Mouse (Mus musculus) cerebellum, adult 9-10 months (tissue): ENCODE results near the gene Lhx9.
A peak's percentile ranks its signal among the peaks of the same experiment; 100 is the strongest.

Experiments used
- DNase-seq: peaks from one replicate; pipeline ENCODE4 v3.0.0; 2022

The Lhx9 gene

DNA sequence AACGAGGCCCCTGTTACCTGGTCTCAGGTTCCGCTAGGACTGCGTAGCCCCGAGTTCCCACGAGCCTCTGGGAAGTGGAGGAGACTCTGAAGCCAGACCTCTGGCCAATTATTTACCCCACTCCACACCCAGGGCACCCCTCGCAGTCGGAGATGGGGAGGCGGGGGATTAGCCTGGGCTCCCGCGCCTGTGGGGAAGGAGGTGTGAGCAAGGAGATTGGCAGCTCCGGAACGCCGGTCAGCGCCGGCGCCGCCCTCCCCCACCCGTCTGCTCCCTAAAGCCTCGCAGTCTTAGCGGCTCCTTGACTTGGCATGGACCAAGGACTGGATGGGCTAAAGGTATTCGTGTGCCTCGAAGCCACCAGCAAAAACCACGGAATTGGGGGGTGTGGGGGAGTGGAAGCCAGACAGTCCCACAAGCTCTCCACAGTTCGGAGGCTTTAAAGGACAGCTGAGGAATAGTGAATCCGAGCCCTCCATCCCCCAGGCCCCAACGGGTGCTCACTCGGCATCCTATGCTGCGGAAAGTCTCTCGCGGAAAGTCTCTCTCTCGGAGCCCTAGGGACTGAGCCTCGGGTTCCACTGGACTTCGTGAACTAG lies at the start of gene Lhx9:
Lhx9 (minus strand) TSS at position 67 of the 599 bp plus-strand sequence.
- no peak for DNase-seq

DNA sequence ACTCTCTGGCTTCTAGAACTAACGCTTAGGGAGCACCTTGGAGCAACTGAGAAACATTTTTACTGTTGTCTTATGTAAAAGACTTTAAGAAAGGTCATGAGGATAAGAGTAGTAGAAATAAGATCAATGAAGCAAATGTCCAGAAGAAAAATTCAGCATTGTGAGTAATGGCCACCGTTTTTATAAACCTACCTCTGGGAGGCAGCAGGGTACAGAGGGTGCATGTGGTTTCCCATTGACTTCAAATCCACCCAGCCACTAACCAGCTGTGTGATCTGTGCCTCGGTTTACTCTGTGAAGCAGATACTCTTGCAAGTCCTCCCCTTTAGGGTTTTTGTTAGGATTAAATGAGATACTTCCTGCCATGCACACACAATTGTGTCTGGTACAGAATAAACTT lies 47.7 kb upstream of the Lhx9 start:
- no peak for DNase-seq

DNA sequence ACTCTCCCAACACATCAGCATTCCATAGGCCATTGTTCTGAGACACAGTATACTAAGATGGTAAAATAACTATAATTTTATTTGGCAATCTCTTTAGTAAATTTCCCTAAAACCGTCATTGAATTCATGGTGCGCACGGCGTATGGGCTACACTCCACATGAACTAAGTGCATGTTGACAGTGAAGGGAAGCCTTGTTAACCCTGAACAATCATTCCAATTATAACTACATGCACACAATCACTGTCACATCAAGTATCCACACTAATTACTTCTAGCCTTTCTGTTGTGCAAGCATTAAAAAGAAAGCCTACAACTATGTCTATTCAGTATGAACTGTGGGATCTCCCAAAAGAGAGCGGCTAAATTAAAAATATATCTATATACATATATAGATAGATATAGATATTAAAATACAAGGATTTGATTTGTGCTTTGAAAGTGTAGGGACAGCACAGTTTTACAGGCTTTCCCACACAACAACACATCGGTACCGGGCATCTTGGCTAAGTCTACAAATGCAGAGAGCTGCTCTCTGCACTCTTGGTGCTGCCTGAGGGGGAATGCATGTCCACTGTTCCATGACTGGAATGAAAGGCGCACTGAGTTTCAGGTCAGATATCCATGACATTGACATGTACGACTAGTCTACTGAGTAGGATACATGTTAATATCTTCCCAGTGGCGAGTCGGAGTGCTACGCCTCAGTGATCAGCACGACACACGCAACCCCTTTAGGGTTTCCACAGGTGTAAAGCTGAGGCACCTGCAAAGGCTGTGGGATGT lies 29.3 kb upstream of the Lhx9 start:
- DNase-seq, result no peak

DNA sequence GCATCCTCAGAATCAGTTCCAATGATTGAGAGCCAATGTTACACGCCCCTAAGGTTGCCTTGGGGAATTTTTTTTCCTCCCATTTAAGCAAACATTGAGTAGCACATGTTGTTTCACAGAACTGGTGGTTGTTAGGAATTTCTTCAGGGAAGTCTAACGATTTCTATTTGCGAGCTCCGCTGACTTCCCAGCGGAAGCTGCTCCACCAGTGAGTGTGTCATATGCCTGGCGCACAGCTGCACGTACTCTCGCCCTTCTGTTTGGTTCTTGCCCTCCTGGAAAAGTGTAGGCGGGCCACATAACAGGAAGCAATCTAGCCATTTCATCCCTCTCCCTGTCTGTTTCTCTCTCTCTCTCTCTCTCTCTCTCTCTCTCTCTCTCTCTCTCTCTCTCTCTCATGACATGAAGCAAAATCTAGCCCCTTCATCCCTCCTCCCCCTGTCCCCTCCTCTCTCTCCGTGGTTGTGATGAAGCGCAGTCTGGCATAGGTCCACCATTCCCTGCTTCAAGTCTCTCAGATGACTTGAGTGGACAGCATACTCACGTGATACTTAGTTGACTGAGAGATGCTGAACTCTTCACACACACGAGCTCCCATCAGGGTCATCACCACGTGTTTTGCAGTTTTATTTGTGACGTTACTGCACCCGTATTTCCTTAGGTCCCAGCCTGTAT lies 28.1 kb upstream of the Lhx9 start:
- DNase-seq, result no peak

DNA sequence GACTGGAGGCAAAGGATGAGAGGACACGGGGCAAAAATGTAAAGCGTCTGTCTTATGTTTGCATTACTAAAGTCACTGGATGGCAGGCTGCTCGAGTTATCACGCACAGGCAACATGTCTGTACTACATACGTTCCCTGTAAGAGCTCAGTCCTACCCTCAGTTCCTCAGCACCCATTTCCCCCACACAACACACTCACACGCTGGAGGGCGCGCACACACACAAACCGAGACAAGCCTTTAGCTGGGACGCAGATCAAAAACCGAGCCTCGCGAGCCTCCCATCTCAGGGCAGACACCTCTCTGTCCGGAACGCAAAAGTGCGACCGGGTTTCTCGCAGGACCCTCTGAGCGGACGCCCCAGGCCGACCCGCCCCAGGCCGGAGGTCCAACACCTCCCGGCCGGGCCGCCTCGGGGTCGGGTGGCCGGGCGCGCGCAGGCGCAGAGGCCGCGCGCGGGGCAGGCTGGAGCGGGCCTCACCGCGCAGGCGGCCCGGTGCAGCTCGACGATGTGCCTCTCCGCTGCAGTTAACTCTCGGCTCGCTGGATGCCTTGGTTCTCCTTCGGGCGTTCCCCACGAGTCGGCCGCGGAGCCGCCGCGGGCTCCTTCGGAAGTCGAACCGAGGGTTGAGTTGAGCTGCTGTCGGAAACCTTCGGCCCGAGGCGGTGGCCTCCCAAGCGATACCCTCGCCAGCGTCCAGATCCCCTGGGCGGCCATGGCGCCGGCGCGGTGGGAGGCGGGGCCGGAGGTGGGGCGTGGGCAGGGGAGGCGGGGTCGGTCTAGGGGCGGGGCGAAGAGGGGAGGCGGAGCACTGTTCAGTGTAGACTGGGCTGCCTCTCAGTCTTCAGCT lies 7.9 kb upstream of the Lhx9 start, which contains the start of gene 2310009B15Rik:
2310009B15Rik (minus strand) TSS at position 752 of the 850 bp plus-strand sequence.
- DNase-seq, result peak; percentile 76

DNA sequence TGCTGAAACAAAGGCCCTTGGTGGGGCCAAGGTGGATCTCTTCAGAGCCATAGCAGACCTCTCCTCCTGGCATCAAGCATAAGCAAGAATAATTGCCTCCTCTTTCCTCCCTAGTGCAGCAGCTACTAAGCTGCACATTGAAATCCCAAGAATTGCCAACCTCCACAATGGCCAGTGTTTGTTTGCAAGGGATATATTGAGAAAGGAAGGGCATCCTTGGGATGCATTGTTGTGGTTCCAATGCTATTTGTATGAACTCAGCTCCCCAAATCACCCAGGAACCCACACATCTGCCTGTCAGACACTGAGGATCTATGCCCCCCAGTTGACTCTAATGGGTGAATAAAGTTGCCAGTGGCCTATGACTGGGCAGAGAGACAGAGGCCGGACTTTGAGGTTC lies 2.4 kb upstream of the Lhx9 start:
- no peak for DNase-seq

DNA sequence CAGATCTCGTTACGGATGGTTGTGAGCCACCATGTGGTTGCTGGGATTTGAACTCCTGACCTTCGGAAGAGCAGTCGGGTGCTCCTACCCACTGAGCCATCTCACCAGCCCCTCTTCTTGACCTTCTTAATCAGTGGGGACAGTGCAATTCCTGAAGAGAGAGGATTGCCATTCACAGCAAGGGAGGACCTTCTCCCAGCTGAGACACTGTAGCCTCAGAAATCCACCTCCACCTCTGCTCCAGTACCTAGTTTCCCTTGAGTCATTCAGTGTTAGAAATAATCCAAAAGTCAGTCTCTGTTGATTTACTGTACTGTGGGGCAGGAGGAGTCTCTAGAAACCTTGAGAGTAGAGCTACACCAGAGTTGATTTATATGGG lies 1.8 kb upstream of the Lhx9 start:
- DNase-seq, result no peak

DNA sequence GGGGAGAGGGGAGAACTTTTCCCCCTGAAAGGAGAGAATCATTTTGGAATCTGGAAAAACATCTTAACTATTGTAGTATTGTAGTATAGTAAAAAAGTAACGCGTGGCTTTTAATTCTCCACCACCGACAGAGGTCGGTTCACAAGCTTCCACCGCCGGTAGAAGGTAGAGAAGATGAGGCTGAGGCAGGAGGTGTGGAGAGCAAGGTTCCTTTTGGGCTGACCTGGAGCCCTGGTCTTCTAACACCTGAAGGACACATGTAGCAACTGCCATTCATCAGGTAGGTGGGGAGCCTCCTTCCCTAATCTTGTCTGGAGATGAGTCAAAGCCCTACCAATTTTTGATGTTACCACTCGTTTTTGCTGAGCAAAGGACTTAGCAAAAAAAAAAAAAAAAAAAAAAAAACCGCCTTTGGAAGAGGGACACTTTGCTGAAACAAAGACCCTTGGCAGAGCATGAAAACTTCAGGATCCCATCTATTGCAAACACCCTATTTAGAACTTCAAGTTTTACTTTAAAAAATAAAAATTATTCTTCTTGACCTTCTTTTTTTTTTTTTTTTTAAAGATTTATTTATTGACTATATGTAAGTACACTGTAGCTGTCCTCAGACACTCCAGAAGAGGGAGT lies 1.3 kb upstream of the Lhx9 start:
- no peak for DNase-seq

DNA sequence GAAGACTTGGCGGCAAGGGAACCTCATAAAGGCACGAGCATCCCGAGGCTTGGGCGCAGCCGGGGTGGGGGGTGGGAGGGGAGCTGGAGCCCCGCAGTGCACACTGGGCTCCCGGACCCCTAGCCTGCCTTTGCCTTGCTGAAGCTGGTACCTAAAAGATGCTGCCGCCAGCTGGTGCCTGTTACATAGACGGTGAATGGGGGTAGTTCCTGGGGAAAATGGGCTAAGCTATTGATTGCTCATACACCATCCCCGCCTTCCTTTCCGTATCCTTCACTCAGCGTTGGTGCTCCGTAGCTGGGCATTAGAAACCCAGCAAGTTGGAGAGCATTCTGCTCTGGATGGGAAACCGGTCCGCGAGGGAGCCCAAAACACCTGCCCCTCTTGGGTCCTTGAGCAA lies 351 bp downstream of the Lhx9 start:
- no peak for DNase-seq

DNA sequence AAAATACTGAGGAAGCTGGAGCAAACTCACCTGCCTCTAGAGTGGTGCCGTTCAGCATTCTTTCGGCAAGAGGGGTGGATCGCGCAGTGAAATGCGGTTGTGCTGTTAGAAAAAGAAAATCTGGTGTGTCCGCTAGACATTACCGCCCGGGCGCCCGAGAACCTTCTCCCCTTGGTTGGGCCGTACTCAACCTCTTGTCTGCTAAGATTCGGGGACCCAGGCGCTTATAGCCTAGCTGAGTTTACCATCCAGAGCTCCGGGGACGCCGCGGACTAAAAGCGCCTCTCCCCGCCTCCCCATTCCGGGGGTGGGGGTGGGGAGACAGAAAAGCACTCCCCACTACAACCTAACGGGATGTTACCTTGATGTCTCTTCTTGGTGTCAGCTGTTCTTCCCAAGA lies 1.2 kb downstream of the Lhx9 start:
- DNase-seq, result no peak

DNA sequence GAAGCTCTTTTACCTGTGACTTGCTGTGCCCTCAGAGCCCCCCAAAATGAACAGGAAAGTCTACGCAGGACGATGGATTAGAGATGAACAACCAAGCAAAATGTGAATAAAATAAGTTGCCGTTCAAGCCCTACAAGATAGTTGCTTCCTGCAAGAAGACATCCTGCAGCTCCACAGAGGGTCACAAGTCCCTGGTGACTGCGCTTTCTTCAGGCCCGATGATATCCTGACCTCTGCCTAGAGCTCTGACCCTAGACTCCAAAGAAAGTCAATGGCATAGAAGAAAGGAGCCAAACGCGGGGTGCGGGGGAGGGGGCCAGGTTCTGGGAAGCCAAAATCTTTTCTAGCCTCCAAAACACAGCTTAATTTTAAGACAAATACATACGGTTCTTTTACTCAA lies 1.8 kb downstream of the Lhx9 start:
- DNase-seq, result no peak

DNA sequence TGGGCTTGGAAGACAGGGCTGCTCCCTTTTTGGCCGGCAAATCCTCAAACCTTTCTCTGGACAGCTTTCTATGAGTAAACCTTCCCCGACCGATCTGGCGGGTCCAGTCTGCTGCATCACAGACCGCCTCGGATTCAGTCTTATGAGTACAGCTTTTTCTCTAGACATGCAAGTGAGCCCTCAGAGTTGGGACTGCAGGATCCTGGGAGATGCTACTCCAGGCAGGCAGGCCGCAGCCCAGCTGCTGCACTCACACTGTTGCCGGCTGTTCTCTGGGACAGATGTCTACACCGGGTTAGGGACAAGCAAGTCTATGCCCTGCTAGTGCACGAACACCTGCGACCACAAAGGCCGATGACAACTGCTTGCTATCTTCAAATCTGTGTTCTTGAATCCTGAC lies 2.2 kb downstream of the Lhx9 start:
- DNase-seq, result no peak

DNA sequence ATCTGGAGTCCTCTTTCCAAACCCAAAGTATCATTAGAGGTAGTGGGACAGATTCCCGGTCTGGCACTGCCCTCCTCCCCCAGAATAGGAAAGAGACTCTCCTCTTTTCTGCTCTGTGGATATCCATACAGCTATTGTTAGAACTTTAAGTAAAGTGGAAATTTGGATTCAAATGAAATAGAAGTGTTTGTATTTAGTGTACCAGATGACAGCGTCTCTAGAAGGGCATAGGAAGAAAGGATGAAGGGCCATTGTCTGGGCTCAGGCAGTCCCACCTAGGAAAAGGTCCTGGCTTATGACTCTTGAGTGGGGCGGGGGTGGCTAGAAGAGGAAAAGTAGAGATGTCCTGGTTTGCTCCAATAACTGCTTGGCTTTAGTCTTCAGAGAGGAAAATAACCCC lies 2.9 kb downstream of the Lhx9 start:
- no peak for DNase-seq

DNA sequence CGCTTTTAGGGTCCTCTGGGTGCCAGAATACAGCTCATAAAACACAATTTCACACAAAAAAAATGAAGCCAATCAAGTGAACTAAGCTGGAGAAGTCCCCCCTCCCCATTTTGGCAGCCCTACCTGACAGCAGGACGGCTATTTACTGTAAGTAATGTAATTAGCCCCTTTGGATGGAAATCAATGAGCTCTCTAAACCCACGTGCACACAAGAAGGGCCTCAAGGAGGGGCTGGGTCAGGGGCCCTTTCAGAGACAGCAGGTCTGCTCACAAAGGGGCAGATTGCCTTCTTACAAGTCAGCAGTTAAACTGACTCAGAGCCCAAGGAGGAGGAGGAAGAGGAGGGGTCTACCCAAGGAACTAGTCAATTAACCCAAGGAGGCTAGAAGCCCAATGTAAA lies 4.2 kb downstream of the Lhx9 start:
- DNase-seq, result no peak

DNA sequence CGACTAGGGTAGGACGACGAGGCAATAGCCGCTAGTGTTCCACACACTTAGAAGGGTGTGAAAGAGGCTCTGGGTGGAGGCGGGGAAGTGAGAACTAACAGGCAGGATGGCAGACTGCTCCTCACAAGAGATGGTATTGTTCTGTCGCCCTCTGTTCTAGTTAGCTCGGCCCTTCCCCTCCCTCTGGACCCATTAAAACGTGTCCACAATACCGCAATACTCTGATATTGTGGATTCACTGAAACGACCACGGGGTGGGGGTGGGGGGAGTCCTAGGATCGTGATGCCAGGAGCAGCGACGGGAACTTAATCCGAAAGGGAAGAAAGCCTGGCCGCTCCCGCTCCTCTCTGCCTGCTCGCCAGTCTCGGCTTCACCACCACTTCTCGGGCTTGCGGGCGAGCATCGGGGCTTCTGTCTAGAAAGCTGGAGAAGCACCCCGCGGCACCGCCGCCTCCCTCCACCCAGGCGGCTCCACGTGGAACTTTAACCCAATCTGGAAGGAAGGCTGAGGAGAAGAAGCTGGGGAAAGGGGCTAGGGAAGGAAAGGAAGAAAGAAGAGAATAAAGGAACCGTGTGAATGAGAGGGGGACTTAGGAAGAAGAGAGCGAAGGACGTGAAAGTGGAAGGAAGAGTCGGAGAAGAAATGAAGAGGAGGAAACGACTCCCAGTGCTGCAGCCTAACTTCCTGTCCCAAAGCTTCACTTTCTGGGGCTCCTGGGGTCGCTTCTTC lies 4.9 kb downstream of the Lhx9 start:
- DNase-seq, result no peak

DNA sequence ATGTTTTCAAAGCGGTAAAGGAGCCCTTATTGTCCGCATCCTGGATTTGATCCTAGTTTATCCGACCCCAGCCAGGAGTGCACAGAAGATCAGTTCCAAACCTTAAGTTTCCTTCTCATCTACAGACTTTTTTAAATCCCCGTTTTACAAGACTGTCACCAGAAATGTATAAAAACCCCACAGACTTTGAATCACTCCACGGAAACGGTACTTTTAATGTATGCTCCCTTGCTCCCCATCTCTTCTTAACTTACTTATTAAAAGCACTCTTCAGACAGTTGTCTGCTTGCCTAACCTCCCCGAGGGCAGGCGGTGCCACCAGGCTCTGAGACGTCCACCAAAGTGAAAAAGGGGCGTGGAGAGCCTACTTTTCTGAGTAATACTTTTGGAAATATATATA lies 5.6 kb downstream of the Lhx9 start:
- no peak for DNase-seq

DNA sequence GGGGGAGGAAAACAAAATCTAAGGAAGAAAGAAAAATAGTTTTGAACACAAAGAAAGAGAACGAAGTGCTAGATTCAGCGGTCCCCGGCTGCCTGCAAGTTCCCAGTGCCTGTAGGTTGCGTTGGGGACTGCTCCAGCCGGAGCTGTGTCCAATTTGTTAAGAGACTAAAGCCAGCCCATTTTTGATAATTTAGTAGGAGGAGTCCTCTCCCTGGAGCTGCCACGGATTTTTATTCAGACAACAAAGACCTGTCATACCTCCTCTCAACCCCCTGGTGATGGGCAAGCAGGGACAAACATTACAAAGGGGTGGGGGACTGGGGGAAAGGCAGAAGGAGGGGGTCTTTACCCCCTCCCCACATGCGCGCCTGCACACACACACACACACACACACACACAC lies 6.1 kb downstream of the Lhx9 start:
- DNase-seq, result no peak

DNA sequence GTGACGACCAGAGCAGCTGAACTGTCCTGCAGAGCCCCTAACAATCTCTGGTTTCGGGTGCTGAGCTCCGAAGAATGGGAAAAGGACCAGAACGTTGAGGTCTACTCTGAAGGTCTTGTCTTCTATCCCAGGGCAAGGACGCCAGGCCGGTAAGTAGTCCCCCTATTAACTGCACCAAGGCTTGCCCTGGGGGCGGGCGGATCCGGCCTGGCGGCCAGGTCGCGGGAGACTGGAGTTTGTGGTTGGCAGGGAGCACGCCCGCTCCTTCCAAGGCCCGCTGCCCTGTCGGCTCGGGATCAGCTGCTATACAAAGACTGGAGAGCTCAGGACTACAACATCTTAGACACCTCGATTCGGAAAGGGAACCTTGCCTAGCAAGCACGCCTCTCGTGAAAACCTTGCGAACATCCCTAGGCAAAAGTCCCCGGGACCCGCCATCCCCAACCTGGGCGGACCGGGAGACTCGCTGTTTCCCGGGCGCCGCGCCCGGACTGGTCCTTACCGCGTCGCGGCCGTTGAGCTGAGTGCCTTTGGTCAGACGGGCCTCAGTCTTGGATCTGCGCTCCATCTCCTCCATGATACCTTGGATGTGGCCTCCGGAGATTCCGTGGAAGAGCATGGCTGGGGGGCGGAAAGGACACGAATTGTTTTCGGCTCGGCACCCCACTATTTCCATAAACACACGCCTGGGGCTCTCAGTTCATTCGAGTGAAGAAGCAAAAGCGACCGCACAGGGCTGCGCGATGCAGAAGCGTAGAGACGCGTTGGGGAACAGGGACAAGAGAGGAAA lies 6.9 kb downstream of the Lhx9 start:
- DNase-seq, result no peak

DNA sequence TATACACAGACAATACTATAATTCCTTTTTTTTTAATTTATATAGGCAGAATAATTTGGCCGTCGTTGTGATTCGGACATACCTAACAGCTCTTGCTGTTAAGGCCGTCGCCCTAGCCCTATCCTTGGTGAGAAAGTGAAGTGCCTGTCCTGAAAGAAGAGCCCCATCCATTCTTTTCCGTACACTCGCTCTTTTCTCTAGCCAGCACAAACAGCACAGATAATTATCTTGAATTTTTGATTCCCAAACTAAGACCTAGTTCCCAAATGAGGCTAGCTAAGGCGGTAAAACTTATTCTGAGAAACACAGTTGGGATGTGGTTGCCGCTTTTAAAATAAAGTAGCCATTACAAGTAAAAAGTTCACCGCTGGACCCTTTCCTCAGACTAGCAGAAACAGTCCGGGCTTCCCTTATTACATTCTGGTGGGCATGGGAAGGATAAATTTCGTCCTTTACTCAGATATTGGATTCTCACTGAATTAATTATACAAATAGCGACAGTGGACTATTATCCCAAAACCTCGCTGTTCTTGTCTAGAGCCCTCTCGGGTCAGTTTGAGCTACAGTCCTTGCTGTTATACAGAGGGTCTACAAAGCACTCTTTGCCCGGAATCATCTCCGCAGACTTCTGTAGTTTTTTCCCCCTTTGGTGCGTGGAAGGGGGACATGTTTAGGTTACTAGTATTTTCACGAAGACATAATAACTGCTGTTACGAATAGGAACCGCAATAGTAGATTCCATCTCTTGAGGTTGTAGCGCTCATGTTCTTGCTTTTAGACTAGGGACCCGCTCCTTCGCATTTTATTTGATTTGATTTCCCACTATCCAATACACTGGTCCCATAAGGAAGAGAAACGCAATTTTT lies 7.7 kb downstream of the Lhx9 start:
- DNase-seq, result no peak

DNA sequence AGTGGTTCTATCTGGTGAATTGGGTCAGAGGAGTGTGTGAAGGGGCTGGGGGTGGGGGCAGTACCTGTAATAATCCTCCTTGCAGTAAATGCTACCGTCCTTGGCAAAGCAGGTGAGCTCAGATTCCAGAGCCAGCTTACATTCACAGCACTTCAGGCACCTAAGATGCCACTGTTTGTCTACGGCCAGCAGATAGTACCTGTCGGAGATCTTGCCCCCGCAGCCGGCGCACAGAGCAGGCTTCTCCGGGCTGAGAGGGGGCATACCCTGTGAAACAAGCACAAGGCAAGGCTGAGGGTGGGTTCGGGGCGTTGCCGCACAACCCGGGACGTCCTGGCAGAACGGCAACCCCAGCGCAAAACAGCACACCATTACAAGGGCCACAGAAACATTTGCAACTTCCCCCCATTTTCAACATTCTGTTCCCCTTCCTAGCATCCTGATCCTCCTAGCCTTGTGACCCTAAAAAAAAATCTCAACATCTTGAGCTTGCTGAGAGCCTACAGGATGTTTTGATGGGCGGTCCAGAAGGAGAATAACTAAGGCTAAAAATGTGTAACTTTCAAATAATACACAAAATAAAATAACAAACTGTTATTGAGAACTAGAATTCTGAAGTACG lies 8.5 kb downstream of the Lhx9 start:
- no peak for DNase-seq
